Mouse (Mus musculus) activated CD4-positive, CD25-positive, alpha-beta regulatory T cell, adult 4 months (primary cell): ENCODE measurements around the gene Egln1. TPM values are rescaled to one million over a fixed set of nuclear protein-coding genes. Genes with fewer than 3 reads are reported as not detected.

Source experiments
- ATAC-seq: one replicate; pipeline ENCODE4 v1.8.0; 2017
- polyA plus RNA-seq, 2 experiments: library from polyadenylated mRNA; unstranded; fragments of 100-300 nt; shearing (Covaris generic); gene quantifications; one replicate each; pipeline ENCODE4 v1.2.1; 2017

The Egln1 gene
- polyA plus RNA-seq, 2 experiments from 2014 or later = 9.3 to 12.4 TPM

DNA sequence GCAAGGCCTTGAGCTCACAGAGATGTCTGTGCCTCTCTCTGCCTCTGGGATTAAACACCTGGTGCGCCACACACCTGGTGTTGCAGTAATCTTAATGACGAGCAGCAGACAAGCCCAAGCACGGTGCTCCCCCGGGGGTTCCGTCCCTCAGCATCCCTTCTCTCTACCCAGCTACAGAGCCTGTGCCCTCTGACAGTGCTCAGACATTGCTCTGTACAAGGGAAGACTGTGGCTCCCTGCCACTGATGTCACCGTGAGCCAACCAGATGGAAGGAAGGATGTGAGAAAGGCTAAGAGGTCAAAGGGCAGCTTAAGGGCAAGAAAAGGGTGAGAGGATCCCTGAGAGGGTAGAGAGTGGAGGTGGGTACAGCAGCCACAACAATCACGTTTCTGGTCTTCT lies 4.7 kb downstream of the Egln1 start:
- ATAC-seq = no peak

GRCm38 (mm10) chr8:124943801-124944200 lies 5.3 kb downstream of the Egln1 start:
- ATAC-seq = no peak

DNA sequence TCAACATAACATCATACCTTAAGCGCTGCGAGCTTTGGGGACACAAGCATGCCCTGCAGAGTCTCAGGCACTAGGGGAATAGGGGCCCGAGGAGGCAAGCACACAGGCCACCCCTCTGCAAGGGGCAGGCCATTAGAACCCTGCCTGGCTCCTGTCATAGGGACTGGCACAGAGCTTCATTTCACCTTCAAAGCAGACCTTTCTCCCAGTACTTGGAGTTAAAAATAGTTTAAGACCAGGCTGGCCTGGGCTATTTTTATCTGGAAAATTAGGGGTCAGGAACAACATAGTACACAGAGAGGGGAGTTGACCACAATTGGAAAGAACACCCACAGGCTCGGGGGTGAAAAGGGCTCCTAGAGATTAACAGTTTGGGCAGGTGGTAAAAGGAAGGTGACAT lies 11.8 kb downstream of the Egln1 start:
- ATAC-seq = no peak

GRCm38 (mm10) chr8:124936699-124937098 lies 12.4 kb downstream of the Egln1 start:
- ATAC-seq = no peak

DNA sequence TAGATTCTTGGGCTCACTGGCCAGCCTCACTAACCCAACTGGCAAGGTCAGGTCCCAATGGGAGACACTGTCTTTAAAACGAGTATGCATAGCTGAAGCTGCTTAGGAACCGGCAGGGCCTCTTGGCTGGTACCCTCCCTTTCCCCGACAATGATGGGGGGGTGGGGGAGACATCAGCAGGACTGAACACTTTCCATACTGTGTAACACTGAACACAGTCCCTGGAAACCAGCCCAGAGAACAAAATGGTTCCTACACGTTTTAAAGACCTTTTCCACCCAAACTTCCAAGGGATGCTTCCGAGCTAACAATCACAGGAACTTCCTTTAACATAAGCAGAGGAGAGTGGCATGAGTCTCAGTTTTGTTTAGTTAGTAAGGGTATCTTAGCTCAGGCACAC lies 14.0 kb downstream of the Egln1 start:
- no peak for ATAC-seq

DNA sequence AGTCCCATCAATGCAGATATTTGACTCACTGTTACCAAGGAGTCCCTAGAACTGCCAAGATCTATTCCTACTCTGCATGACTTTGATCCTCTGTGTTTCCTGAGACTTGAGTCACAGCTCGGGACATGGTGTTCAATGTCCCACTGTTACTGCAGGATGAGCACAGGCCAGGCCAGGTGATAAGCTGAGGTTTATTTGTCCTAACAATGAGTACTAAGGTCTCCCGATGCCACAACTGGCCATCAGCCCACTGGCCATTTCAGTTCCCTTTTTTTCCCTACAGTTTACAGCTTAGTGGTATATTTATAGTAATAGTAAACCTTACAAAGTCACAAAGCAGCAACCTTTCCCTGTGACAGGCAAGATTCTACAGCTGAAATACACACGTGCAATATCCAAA lies 16.7 kb downstream of the Egln1 start:
- no peak for ATAC-seq

GRCm38 (mm10) chr8:124930649-124931048 lies 18.5 kb downstream of the Egln1 start:
- ATAC-seq = no peak

DNA sequence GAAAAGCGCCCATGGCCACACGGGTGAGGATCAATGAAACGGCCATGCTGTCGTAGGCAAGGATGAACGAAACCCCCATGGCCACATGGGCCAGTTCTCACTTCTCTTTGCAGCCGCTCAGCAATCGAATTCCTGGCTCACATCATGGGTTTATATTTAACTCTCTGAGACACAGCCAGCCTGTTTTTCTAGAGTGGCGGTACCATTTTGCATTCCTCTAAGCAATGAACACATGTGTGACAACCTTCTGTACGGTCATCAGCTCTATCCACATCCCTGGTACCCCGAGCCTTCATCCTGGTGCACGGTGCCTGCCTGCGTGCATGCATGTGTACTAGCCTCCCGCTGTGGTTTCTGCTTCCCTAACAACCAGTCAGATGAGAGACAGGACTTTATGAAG lies 19.0 kb downstream of the Egln1 start:
- no peak for ATAC-seq

GRCm38 (mm10) chr8:124929006-124929405 lies 20.1 kb downstream of the Egln1 start:
- ATAC-seq = no peak

DNA sequence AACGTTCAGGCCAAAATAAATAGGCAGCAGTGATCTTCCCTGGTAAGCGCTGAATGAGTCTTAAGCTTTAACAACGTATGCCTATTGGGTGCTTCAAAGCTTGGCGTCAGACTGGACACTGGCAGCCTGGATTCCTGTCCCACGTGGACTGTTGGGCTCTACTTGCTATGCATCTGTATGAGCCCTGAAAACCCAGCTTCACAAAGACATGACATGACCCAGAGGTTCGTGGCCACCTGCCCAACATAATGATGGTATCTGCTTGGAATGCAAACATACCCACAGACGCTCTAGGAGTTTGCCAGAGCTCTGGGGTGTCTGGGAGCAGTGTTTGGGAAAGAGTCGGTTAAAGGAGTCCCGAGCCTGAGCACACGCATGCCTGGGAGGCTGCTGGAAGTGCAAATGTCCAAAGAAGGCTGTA lies 22.8 kb downstream of the Egln1 start:
- ATAC-seq = no peak

DNA sequence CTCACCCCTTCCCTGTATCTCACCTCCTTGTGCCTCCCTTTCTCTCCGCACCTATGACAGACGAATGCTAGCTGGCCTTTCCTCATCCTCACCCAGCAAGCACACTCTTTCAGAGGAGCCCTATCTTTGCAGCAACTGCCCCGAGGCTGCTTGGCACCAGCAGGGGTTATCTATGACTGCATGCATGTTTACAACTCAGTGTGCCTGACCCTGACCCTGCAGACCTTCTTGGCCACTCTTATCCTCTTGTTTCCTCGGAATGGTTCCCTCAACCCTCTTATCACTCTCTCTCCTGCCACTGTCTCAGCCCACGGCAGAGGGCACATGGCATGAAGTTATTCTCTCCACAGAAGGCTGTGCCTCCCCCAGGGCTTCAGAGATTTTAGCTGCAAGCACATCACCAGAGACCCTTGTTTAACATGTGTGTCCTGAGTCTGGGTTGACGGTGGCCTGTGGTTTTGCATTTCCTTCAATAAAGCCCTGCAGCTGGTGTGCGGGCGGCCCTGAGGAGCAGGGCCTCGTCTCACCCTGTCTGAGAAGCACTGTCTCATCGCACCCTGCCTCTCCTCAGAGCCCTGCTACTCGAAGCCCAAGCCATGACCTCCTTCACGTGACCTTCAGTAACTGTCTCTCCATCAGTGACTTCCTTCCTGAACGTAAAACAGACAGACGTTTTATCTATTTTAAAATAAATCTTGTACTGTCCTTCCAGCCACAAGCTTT lies 23.4 kb downstream of the Egln1 start:
- ATAC-seq = no peak

DNA sequence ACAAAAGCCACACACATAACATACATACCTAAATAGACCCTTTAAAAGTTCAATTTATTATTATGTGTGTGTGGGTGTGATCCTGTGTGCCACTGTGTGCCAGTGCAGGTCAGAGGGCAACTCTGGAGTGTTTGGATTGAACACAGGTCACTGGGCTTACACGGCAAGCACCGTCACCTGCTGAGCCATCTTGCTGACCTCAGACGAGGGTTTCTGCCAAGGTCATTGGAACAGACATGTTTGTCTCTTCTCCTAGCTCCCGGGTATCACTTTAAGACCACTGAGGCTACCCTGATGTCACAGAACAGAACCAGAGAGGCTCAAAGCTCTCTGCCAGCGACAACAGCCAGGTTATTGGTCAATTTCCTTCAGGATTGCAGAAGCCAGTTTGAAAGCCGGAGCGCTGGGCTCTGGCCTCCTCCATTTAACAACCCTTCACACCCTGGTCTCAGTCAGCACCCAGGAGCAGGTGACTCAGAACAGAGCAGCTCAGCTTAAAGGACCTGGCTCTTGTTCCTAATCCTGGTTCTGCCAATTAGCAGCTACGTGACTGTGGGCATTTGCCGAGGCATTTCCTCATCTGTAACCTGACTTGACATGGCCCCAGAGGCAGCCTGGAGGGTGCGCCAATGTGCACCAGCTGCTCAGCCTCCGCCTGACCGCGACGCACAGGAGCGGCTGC lies 25.0 kb downstream of the Egln1 start:
- no peak for ATAC-seq

DNA sequence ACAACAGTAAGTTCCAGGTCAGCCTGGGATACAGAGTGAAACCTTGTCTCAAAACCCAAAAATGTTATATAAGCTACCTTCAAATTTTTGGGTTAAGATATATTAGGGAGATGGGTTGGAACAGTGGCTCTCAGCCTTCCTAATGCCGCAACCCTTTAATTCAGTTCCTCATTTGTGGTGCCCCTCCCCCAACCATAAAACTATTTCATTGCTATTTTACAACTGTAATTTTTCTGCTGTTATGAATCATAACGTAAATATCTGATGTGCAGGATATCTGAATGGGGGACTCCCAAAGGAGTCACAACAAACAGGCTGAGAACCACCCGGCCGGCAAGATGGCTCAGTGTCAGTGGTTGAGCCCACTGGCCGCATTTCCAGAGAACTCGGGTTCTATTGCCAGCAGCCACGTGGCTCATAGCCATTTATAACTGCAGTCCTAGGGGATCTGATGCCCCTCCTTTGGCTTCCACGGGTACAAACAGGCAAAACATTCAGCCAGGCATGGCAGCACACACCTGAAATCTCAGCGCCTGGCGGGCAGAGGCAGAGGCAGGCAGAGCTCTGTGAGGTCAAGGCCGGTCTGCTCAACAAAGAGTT lies 26.5 kb downstream of the Egln1 start:
- no peak for ATAC-seq

DNA sequence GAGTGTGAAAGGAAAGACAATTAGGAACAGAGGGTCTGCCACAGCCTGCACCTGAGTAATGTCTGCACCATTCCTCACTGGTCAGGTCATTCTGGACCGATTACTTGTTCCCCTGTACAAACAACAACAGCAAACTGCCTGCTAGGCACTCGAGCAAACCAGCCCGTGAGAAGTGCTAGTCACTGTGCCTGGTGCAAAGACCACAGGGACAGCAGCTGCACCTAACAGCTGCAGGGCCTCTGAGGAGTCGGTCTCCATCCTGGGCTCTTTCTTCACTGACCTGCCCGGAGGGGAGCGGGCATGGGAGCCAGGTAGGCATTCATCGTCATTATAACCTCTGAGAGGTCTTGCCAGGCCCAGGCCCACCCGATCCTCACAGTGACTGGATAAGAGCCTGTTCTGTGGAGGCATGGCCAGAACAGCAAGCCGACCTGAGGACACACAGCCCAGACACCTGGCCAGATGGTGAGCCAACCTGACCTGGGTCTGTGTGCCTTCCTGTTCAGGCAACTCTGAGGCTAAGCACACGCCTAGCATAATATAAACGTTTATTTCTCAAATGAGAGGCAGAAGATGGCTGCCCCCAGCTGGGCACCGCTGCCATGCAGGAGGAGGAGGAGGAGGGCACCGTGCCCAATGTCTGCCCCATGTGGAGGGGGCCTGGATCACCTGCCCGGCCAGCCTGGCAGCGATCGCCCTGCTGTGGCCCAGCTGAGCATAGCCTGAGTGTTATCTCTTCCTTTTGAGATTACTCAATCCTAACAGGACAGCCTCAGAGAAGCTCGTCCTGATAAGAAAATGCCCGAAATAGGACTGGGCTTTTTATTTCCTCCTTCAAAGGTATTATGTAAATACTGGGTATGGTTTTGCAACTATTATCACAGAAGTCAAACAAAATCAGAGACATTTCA lies 27.5 kb downstream of the Egln1 start:
- ATAC-seq = no peak

DNA sequence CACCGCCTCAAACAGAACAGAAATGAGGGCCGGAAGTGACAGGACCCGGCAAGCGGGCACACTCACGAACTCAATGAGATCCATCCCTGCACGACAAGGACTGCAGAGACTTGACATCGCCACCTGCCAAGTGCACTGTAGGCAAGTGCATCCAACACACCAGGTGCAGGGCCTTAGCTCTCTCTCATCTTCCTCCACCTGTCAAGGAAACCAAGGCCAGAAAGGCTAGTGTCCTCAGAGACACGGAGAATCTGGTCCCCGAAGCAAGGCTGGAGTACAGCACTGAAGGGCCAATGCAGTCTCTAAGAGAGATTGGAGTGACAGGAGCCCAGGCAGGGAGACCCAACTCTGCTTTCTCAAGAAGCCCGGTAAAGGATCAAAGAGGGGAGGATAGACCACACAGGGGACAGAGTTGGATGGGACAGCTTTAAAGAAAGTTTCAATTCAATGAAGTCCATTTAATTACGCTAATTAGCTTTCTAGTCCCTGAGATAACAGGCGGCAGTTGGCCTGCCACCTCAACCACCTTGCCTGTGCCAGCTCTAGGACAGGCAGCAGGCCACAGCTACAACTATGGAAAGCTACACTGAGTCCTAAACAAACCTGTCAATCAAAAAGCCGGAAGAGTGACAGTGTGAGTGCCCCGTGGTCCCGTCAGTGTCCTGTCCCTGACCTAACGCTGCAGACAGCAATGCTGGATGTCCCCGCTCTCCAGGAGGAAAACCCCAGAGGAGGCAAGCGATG lies 31.2 kb downstream of the Egln1 start:
- no peak for ATAC-seq

DNA sequence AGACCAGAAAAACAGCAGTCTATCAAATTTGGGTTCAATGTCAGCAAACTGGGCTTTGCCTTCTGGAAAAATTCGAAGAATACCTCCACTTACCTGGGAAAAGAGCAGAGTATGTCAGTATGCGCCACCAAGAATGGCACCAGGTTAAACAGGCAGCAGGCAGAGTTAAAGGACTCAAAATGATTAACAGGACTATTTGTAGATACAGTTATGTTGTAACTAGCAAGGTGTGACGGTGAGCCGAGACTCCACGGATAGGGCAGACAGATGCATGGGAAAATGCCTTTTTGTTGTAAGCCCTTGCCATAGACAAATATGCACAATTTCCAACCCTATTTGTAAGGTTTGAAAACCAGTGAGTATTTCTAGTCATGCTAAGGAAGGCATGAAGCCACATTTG lies 35.1 kb downstream of the Egln1 start:
- no peak for ATAC-seq

DNA sequence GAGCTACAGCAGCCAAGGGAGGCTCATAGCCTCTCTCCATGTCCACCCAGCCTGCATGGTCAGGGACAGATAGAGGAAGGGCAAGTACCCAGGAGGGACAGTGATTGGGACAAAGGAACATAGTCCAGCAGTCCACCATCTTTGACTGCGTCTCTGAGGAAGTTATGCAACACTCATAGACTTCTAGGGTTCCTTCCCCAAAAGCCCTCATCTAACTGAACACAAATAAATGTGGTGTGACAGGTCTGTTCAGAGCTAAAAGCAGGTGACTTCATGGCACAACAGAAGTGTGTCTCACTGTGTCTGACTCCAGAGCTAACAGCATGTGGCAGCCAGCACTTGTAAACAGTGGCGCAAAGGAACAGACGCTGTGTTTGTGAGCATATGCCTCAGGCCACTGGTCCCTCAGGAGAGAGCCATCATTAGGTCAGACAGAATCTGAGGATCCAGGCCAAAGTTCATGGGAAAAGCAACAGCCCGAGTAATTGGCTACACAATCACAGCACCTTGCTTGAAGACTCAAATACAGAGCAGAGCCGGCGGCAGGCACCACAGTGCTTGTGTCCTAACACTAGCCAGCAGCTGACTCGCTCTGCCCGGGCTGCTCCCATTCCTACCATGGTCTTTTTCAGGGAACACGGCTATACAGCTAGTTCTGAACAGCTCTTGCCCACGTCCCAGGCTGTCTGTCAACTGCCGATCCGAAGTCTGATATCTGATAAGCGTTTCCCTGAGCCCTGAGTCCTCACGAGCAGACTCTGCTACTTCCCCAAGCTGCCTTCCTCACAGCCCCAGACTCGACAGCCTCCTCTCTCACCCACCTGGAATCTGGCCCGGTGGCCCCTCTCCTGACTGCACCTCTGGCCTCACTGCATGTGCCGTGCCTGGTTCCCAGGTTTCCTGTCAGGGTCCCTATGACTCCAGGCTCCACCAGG lies 36.9 kb downstream of the Egln1 start:
- no peak for ATAC-seq

DNA sequence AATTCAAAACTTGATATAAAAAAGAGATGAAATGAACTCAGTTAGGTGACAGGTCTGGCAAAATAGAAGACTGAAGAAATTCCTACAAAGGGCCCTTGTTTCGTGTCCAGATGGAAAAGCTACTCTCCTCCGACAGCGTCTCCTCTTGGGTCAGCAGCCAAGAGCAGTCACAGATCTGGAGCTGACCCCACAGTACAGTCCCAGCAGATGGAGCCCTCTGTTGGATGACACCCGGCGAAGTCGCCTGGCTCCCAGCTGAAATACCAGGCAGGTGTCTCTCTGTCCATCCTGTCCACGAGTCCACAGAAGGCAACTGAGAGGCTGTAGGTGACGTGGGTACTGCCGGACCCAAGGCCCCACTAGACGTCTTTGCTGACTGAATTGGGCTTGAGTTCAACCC lies 38.8 kb downstream of the Egln1 start:
- ATAC-seq = no peak

GRCm38 (mm10) chr8:124909936-124910335 lies 39.2 kb downstream of the Egln1 start:
- ATAC-seq = no peak

GRCm38 (mm10) chr8:124905482-124905881 lies 43.6 kb downstream of the Egln1 start:
- no peak for ATAC-seq

GRCm38 (mm10) chr8:124903198-124903597 lies 45.9 kb downstream of the Egln1 start:
- ATAC-seq = no peak
